Mouse (Mus musculus): Measurements from ENCODE around the gene Gas2. TPM values are rescaled to one million over a fixed set of nuclear protein-coding genes. Genes with fewer than 3 reads are reported as not detected.

The Gas2 gene
- polyA plus RNA-seq, 1 experiment from 2014 or later: 22.8 TPM

GRCm38 (mm10) chr7:51975181-51975580 lies 113.4 kb downstream of the Gas2 start:
- Histone ChIP-seq H3K36me3 (ENCODE audit: poor library complexity, severe bottlenecking) (no peaks in the 10 kb centered on the region), H3K4me2 (no peak overlapping the region), H3K9ac (no peak overlapping the region), H3K27ac (peak overlapping the region; percentile 48), H3K4me3 (no peak overlapping the region), H3K4me1 (peaks cover 22% of the 10 kb centered on the region), H3K9me3 (replicated peaks) (no peaks in the 10 kb centered on the region), H3K27me3 (no peaks in the 10 kb centered on the region)
- peak; percentile 60 for ATAC-seq
- 34% methylated on average over 6 of the region's 6 CpGs for WGBS

- H3K4me3 ChIP-seq: no peak overlapping the region
Observed at GRCm38 (mm10) chr7:51979271-51979670, 117.5 kb downstream of the Gas2 start.

GRCm38 (mm10) chr7:51982303-51982702 lies 120.5 kb downstream of the Gas2 start:
- H3K4me1 ChIP-seq: no peaks in the 10 kb centered on the region
- ATAC-seq: no peak

More at GRCm38 (mm10) chr7:51979271-51979670, 117.5 kb downstream of the Gas2 start:
- H3K36me3 ChIP-seq (ENCODE audit: poor library complexity, severe bottlenecking): no peaks in the 10 kb centered on the region
- no peaks in the 10 kb centered on the region for H3K9me3 ChIP-seq (replicated peaks)
- H3K9ac ChIP-seq: no peak overlapping the region
- ATAC-seq: no peak
- 46% methylated on average over 5 of the region's 5 CpGs for WGBS
- peaks cover 11% of the 10 kb centered on the region for H3K4me1 ChIP-seq
- H3K27ac ChIP-seq: no peak overlapping the region
- no peak overlapping the region for H3K4me2 ChIP-seq
- no peaks in the 10 kb centered on the region for H3K27me3 ChIP-seq

DNA sequence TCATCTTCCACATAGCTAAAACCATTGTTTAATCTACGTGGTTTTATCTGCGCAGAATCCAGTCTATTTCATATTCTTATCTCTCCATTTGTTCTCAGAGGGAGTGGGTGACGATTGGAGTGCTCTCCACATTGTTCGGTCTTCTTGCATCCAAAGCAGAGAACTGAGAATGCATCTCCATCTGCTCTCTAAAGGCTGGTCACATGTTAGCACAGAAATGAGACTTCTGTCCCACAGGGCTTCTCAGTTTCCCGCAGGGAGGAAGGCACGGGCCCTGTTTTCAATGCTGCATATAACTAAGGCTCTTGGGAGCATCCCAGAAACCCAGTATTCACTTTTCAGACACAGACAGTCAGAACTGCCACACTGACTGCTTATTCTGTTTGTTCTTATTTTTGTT lies 123.9 kb downstream of the Gas2 start:
- no peaks in the 10 kb centered on the region for H3K27me3 ChIP-seq
- no peak overlapping the region for H3K4me2 ChIP-seq
- WGBS: 83% methylated on average over 6 of the region's 6 CpGs
- no peak overlapping the region for H3K9ac ChIP-seq
- no peaks in the 10 kb centered on the region for H3K9me3 ChIP-seq (replicated peaks)
- no peak for ATAC-seq
- H3K4me1 ChIP-seq: no peaks in the 10 kb centered on the region
- no peak overlapping the region for H3K27ac ChIP-seq
- H3K36me3 ChIP-seq (ENCODE audit: poor library complexity, severe bottlenecking): no peaks in the 10 kb centered on the region
- no peak overlapping the region for H3K4me3 ChIP-seq

More at GRCm38 (mm10) chr7:51982303-51982702, 120.5 kb downstream of the Gas2 start:
- Histone ChIP-seq H3K9ac (no peak overlapping the region), H3K4me3 (no peak overlapping the region), H3K36me3 (ENCODE audit: poor library complexity, severe bottlenecking) (no peaks in the 10 kb centered on the region), H3K9me3 (replicated peaks) (no peaks in the 10 kb centered on the region), H3K4me2 (no peak overlapping the region), H3K27ac (no peak overlapping the region), H3K27me3 (no peaks in the 10 kb centered on the region)
- WGBS: 26% methylated on average over 1 of the region's 1 CpGs

GRCm38 (mm10) chr7:51986909-51987308 lies 125.1 kb downstream of the Gas2 start:
- Histone ChIP-seq H3K4me2 (no peak overlapping the region), H3K4me1 (no peaks in the 10 kb centered on the region), H3K4me3 (no peak overlapping the region), H3K27me3 (no peaks in the 10 kb centered on the region), H3K36me3 (ENCODE audit: poor library complexity, severe bottlenecking) (no peaks in the 10 kb centered on the region), H3K27ac (no peak overlapping the region), H3K9ac (no peak overlapping the region), H3K9me3 (replicated peaks) (no peaks in the 10 kb centered on the region)
- ATAC-seq: no peak
- WGBS: 69% methylated on average over 6 of the region's 6 CpGs

DNA sequence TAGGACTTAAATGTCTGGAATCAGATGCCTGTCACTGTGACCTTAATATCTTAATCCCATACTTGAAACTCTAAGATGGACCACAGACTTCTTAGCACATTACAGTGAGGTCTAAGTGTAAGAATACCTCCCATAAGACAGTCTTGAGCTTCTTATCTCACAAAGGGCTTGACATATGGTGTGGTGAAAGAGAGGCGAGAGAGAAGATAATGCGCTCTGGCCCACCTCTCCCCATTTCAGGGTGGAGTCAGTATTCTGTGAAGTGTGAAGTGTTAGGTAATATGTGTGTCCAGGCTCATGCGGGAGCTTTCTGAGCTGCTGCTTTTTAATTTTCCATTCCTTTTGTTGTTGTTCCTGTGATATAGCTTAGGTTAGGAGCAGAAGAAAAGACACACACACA lies 129.2 kb downstream of the Gas2 start:
- Histone ChIP-seq H3K36me3 (ENCODE audit: poor library complexity, severe bottlenecking) (no peaks in the 10 kb centered on the region; the same call in 1 of the 2 replicates), H3K9me3 (replicated peaks) (no peaks in the 10 kb centered on the region), H3K4me3 (no peak overlapping the region), H3K4me1 (no peaks in the 10 kb centered on the region), H3K9ac (no peak overlapping the region), H3K27me3 (no peaks in the 10 kb centered on the region), H3K4me2 (no peak overlapping the region), H3K27ac (no peak overlapping the region)
- ATAC-seq: no peak
- WGBS: 82% methylated on average over 3 of the region's 3 CpGs

- WGBS: under 1% methylated on average over 37 of the region's 47 CpGs
- no peaks in the 10 kb centered on the region for H3K27me3 ChIP-seq
- peak; percentile 98 for ATAC-seq
Observed at GRCm38 (mm10) chr7:52005511-52006295, 143.9 kb downstream of the Gas2 start, which contains the start of gene Svip. TSS of gene Svip (minus strand) at chr7:52006018.

DNA sequence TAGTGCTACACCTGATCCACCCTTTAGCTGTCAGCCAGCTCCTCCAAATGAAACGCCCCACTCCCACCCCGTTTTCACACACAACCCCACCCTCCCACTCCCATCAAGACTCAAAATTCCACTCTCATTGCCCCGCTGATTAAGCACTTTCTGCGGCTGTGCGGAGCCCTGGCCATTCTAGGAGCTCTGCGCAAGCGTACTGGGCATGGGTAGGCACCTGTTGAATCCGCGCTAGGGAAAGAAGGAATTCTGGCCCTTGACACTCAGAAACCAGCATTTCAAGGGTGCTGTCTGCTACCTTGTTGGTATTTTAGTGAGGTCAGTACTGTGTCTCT lies 144.4 kb downstream of the Gas2 start:
- ATAC-seq: no peak; the same call in 1 of the 2 replicates
- under 1% methylated on average over 9 of the region's 9 CpGs for WGBS
- no peaks in the 10 kb centered on the region for H3K9me3 ChIP-seq (replicated peaks)
- H3K9ac ChIP-seq: no peak overlapping the region
- H3K4me3 ChIP-seq: peak overlapping the region; percentile 71
- H3K36me3 ChIP-seq (ENCODE audit: poor library complexity, severe bottlenecking): peaks cover 4% of the 10 kb centered on the region; the same call in 1 of the 2 replicates
- H3K27ac ChIP-seq: no peak overlapping the region; the same call in 1 of the 2 replicates
- peaks cover 4% of the 10 kb centered on the region; the same call in 1 of the 2 replicates for H3K4me1 ChIP-seq
- peak overlapping the region; percentile 68 for H3K4me2 ChIP-seq
- no peaks in the 10 kb centered on the region for H3K27me3 ChIP-seq

More at GRCm38 (mm10) chr7:52005511-52006295, 143.9 kb downstream of the Gas2 start, which contains the start of gene Svip:
- Histone ChIP-seq H3K4me3 (peak within 1 kb of the TSS; percentile 71), H3K4me2 (peak within 1 kb of the TSS; percentile 68), H3K36me3 (ENCODE audit: poor library complexity, severe bottlenecking) (peaks cover 4% of the 10 kb centered on the region; the same call in 1 of the 2 replicates), H3K4me1 (peaks cover 4% of the 10 kb centered on the region; the same call in 1 of the 2 replicates), H3K9me3 (replicated peaks) (no peaks in the 10 kb centered on the region), H3K27ac (peak within 1 kb of the TSS; percentile 78), H3K9ac (peak within 1 kb of the TSS; percentile 73)

- WGBS: 94% methylated on average over 2 of the region's 2 CpGs
- no peaks in the 10 kb centered on the region for H3K9me3 ChIP-seq (replicated peaks)
- ATAC-seq: no peak
Observed at GRCm38 (mm10) chr7:52007138-52007537, 145.3 kb downstream of the Gas2 start.

DNA sequence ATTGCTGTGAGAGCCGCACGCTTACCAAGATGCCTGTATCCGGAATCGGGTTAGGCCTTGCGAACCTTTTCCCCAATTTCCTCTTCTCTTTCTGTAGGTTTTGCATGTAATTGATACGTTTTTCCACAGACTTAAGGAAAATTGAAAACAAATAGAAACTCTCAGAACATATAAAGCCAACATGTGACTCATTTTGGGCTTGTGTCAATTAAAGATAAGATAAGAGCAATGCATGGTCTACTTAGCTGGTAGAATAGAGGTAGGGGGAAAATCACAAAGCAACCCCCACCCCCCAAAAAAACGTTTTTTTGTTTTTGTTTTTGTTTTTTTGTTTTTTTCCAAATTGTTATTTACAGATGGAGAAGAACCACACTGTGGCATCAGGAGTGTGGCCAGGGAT lies 151.6 kb downstream of the Gas2 start:
- no peaks in the 10 kb centered on the region for H3K4me1 ChIP-seq
- H3K9ac ChIP-seq: no peak overlapping the region
- no peaks in the 10 kb centered on the region for H3K36me3 ChIP-seq (ENCODE audit: poor library complexity, severe bottlenecking)
- 82% methylated on average over 7 of the region's 7 CpGs for WGBS
- H3K27ac ChIP-seq: no peak overlapping the region
- no peak overlapping the region for H3K4me3 ChIP-seq
- ATAC-seq: no peak
- H3K4me2 ChIP-seq: no peak overlapping the region
- no peaks in the 10 kb centered on the region for H3K9me3 ChIP-seq (replicated peaks)
- no peaks in the 10 kb centered on the region for H3K27me3 ChIP-seq

More at GRCm38 (mm10) chr7:52007138-52007537, 145.3 kb downstream of the Gas2 start:
- Histone ChIP-seq H3K4me2 (no peak overlapping the region), H3K27me3 (no peaks in the 10 kb centered on the region), H3K36me3 (ENCODE audit: poor library complexity, severe bottlenecking) (peaks cover 4% of the 10 kb centered on the region; the same call in 1 of the 2 replicates), H3K4me3 (no peak overlapping the region), H3K9ac (no peak overlapping the region), H3K27ac (no peak overlapping the region), H3K4me1 (peaks cover 4% of the 10 kb centered on the region; the same call in 1 of the 2 replicates)

GRCm38 (mm10) chr7:52015180-52015579 lies 153.4 kb downstream of the Gas2 start:
- WGBS: 88% methylated on average over 1 of the region's 1 CpGs
- no peaks in the 10 kb centered on the region for H3K36me3 ChIP-seq (ENCODE audit: poor library complexity, severe bottlenecking)
- no peaks in the 10 kb centered on the region for H3K27me3 ChIP-seq
- H3K27ac ChIP-seq: no peak overlapping the region
- no peak for ATAC-seq
- no peaks in the 10 kb centered on the region for H3K9me3 ChIP-seq (replicated peaks)
- H3K9ac ChIP-seq: no peak overlapping the region
- H3K4me3 ChIP-seq: no peak overlapping the region
- no peaks in the 10 kb centered on the region for H3K4me1 ChIP-seq
- no peak overlapping the region for H3K4me2 ChIP-seq

GRCm38 (mm10) chr7:52015628-52016027 lies 153.8 kb downstream of the Gas2 start, which contains the start of gene 1700015G11Rik:
TSS of gene 1700015G11Rik (minus strand) at chr7:52015728.
- no peak for ATAC-seq
- Histone ChIP-seq H3K9ac (no peak within 1 kb of the TSS), H3K4me1 (no peaks in the 10 kb centered on the region), H3K27me3 (no peaks in the 10 kb centered on the region), H3K36me3 (ENCODE audit: poor library complexity, severe bottlenecking) (no peaks in the 10 kb centered on the region), H3K27ac (no peak within 1 kb of the TSS), H3K9me3 (replicated peaks) (no peaks in the 10 kb centered on the region), H3K4me2 (no peak within 1 kb of the TSS), H3K4me3 (no peak within 1 kb of the TSS)
- 90% methylated on average over 3 of the region's 3 CpGs for WGBS
